Mouse (Mus musculus) lung, adult 2 months (tissue): Measurements from ENCODE around the gene Nkx2-5. TPM values are rescaled to one million over a fixed set of nuclear protein-coding genes. Genes with fewer than 3 reads are reported as not detected.

Experiments
- DNase-seq: peaks from one replicate; pipeline ENCODE4 v3.0.0; 2022
- H3K4me1 ChIP-seq: fragments of 200-500 bp; 2 replicates; pipeline ENCODE4 v1.6.1; 2011; ENCODE audit warnings: low read length; ENCODE audit not compliant: control insufficient read depth, insufficient read depth
- H3K4me3 ChIP-seq: fragments of 200-500 bp; replicated peaks from 2 replicates; pipeline ENCODE3; 2011; ENCODE audit warnings: low read depth, mild to moderate bottlenecking, control low read depth, low read length; ENCODE audit errors: extremely low read depth
- CTCF ChIP-seq: fragments of 200-500 bp; IDR thresholded peaks from 2 replicates; pipeline ENCODE4 v1.5.1; 2011; ENCODE audit warnings: mild to moderate bottlenecking, low read length, control low read depth; ENCODE audit not compliant: insufficient read depth
- POLR2A ChIP-seq: fragments of 200-500 bp; IDR thresholded peaks from 2 replicates; pipeline ENCODE4 v1.6.1; 2011; ENCODE audit warnings: low read depth, mild to moderate bottlenecking, control low read depth, low read length, borderline replicate concordance; ENCODE audit errors: extremely low read depth
- WGBS: fragments of 180-500 bp; shearing (Covaris S2); methylation state at CpG from one replicate; pipeline ENCODE4 v1.1.7; 2018; 5-methylcytosine and 5-hydroxymethylcytosine counted together
- polyA plus RNA-seq: library from polyadenylated mRNA; depleted of rRNA; stranded (reverse); fragments of >200 nt; gene quantifications from 2 replicates; pipeline ENCODE4 v1.2.3, GENCODE M21; 2012

Nkx2-5 gene
- polyA plus RNA-seq, 1 experiment, result 2.4 TPM

DNA sequence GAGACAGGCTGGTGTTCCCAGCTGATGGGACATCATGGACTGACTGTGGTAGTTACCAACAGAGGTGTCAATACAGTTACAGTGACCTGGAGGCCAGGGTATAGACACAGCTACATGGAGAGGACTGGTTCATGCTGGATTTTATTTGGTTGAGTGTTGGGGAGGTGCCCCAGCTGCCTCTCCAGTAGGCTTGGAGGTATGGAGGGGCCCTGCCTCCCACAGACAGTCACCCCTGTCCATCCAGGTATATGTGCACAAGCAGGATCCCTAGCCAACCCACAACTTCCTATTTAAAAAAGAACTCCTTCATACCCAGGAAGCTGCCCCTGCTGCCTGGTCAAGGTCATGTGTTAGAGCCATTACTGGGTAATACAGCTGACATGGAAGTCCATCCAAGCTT, 27.0 kb downstream of the Nkx2-5 start:
- H3K4me1 ChIP-seq, result no peaks in the 10 kb centered on the region
- H3K4me3 ChIP-seq, result no peak overlapping the region
- TF ChIP-seq POLR2A (no peak), CTCF (no peak)
- DNase-seq, result no peak

DNA sequence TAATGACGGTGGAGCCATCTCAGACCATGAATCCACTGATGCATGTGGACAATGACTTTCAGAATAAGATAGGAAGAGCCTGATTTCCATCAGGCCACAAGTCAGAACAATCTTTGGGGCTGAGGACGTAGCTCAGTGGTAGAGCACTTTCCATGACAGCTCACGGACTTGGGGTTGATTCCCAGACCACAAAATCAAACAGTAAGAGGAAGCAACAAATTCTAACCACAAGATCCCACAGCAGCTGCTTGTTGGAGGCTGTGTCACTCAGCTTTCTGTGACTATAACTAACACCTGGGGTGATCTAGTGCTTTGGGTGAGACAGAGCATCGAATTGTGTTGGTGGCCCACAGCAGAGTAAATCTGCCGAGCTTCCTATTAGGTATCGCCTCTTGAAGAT, 28.0 kb downstream of the Nkx2-5 start:
- WGBS, result 63% methylated on average over 6 of the region's 6 CpGs
- Histone ChIP-seq H3K4me1 (no peaks in the 10 kb centered on the region), H3K4me3 (no peak overlapping the region)
- no peak for DNase-seq
- TF ChIP-seq POLR2A, result no peak
- TF ChIP-seq CTCF, result no peak

DNA sequence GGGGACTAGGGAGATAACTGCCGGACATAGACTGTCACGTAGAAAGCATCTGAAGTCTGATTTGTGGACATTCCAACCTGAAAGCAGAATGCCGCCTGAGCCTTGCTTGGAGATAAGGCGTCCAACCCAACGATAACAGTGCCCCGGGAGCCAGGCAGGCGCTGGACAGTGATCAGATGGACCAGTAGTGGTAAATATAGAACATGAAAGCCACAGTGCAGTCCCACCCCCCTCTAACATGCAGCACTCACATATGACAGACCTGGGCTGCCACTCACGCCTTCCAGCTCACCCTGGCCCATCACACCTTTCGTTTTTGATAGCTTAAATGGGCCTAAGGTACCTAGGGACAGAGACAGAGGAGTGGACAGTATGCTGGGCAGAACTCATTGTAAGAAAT, 31.3 kb downstream of the Nkx2-5 start:
- no peaks in the 10 kb centered on the region for H3K4me1 ChIP-seq
- TF ChIP-seq POLR2A (no peak), CTCF (no peak)
- H3K4me3 ChIP-seq, result no peak overlapping the region
- no peak for DNase-seq
- 64% methylated on average over 9 of the region's 9 CpGs for WGBS

DNA sequence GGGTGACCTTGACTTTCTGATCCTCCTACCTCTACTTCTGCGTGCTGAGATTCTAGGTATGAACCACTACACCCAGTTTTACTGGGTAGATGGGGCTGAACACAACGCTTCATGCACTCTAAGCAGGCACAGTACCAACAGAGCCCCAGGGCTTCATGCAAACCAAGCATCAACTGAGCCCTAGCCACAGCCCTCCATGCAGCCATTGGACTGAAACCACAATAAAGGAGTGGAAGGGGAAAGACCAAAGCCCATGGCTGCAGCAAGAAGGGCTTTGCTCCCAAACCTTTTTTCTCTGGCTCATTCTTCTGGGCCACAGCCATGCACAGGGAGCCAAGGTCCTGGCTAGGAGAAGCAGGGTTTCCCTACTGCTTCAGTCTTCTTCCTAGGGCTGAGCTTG, 32.2 kb downstream of the Nkx2-5 start:
- TF ChIP-seq CTCF (no peak), POLR2A (no peak)
- 63% methylated on average over 2 of the region's 2 CpGs for WGBS

DNA sequence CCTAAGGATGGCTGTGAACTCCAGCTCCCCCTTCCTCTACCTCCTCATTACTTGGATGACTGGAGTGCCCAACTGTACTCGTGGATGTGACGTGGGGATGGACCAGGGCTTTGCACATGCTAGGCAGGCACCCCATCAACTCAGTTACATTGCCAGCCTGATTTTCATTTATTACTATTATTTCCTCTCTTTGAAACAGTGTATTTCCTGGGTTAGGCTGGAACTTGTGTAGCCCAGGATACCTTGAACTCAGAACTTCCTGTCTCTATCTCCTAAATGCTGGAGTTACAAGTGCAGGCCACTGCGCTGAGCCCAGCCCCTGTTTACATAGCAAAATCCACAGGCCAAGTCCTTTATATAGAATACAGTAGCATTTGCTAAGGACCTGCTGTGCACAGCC, 41.9 kb downstream of the Nkx2-5 start:
- TF ChIP-seq CTCF (no peak), POLR2A (no peak)
- DNase-seq, result no peak
- H3K4me1 ChIP-seq, result no peaks in the 10 kb centered on the region
- H3K4me3 ChIP-seq, result no peak overlapping the region
- 76% methylated on average over 3 of the region's 3 CpGs for WGBS

More for the DNA sequence above, 32.2 kb downstream of the Nkx2-5 start:
- Histone ChIP-seq H3K4me3 (no peak overlapping the region), H3K4me1 (no peaks in the 10 kb centered on the region)
- no peak for DNase-seq

DNA sequence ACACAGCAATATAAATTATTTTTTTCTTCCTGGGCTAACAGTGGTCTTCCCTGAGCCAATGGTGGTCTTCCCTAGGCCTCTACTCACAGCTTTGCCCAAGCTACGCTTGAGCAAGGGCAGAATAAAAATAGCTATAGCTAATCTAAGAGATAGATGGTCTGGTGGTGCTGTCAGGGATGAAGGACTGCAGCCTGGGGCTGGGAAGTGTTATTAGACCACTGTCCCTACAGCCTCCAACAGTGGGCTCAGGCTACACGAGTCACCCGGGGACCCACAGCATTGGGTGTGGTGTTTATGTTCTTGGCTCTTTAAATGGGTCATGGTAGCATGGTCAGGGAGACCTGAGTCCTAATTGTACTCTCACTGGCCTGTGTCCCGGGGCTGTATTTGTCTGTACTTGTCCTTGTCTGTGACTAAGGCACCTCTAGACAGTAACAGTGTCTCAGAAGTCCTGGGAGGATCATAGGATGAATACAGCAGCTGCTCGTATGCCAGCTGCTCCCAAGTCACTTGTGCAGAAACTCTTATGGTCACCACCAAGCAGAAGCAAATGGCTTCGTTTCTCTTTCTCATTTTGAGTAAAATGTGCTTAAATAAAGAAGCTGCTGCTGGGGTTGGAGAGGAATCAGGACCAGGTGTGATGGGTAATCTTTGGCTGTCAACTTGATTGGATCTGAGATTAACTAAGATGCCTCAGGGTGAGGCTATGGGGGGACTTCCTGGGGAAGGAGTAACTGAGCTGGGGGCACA, 47.3 kb downstream of the Nkx2-5 start:
- TF ChIP-seq POLR2A, result no peak
- no peak for TF ChIP-seq CTCF
- no peak overlapping the region for H3K4me3 ChIP-seq
- no peaks in the 10 kb centered on the region for H3K4me1 ChIP-seq
- WGBS, result 61% methylated on average over 6 of the region's 6 CpGs
- DNase-seq, result no peak

DNA sequence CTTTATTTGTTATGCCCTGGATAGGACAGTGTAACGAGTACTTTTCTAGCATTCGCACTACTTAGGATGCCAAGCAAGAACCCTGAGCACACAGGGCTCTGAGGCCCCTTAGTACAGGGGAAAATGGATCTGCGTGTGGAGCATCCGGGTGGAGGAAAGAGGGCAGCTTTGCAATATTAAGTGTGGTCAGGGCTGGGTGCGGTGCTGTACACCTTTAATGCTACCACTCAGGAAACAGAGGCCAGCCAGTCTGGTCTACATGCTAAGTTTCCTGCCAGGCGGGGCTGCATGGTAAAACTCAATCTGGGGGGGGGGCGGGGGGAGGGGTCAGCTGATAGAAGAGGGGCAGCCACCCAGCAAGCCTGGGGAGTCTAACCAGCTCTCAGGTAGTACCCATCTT, 49.4 kb downstream of the Nkx2-5 start:
- no peak for TF ChIP-seq CTCF
- no peak for TF ChIP-seq POLR2A
- WGBS, result 66% methylated on average over 7 of the region's 7 CpGs
- DNase-seq, result no peak

DNA sequence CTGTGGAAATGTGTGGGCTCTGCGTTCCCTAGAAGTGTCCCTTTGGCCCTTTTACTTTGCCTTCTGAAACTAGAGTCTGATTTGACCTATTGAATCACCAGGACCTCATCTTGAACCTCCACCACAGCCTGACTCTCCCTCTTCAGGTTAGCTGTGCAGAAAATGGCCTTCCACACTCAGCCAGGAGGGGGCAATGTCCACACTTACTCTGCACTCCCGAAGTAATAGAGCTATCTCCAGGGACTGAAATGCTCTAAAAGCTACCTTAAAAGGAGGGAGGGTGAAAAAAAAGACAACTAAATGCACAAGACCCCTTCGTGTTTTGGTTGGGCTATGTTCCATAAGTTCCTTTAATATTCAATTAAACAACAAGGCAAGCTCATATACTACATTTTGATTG, 50.1 kb downstream of the Nkx2-5 start:
- H3K4me1 ChIP-seq, result no peaks in the 10 kb centered on the region
- peak; percentile 46 for DNase-seq
- 15% methylated on average over 3 of the region's 3 CpGs for WGBS

More for the DNA sequence above, 49.4 kb downstream of the Nkx2-5 start:
- Histone ChIP-seq H3K4me1 (no peaks in the 10 kb centered on the region), H3K4me3 (no peak overlapping the region)

DNA sequence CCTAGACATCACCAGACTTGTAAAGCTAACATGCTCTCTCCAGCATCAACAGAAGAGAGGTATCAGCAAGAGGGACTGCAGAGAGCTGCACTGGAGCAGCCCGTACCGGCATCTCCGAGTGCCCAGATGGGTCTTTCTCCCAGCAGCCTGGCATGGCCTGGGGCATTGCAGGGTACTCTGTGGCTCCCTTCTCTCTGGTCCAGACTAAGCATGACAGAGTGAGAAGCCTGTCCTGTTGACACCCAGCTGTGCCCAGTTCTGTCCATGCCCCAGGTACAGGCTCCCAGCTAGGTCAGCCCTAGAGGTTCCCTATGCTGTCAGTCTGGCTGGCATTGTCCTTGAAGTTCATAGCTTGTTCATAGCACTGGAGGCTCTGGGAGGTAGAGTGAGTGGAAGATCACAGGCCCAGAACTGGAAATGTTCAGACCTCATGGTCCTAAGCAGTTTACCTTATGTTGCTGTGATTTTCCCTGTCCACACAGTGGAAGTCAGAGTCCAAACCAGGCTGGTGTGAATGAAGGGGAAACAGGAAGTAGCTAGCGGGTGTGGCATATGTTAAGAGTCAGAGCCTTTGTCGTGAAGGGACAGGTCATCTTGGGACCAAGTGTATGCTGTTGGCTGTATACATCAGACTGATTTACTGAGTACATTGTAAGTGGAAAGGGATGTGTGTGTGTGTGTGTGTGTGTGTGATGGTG, 51.6 kb downstream of the Nkx2-5 start:
- DNase-seq, result no peak

More for the DNA sequence above, 50.1 kb downstream of the Nkx2-5 start:
- no peak overlapping the region for H3K4me3 ChIP-seq
- TF ChIP-seq POLR2A (no peak), CTCF (peak; percentile 73)

DNA sequence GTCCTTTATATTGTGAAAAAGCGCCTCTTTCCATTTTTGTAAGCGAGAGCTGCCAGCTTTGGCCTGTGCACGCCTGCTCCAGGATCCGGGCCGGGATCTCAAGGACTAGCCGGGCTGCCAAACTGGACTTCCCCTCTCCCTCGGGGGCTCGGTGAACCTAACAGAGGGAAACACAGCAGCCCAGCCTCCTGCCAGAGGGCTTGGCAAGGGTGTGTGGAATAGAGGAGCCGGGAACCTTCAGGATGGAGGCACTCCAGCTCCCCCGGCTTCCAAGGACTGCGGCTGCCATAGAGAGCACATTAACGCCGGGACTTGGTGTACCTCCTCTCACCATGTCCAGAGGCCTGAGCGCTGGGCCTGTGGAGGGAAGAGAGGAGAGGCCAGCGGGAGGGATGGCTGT, 52.7 kb downstream of the Nkx2-5 start:
- 81% methylated on average over 15 of the region's 15 CpGs for WGBS
- Histone ChIP-seq H3K4me3 (no peak overlapping the region), H3K4me1 (no peaks in the 10 kb centered on the region)
- no peak for DNase-seq
- no peak for TF ChIP-seq CTCF
- no peak for TF ChIP-seq POLR2A

More for the DNA sequence above, 51.6 kb downstream of the Nkx2-5 start:
- TF ChIP-seq POLR2A (no peak), CTCF (no peak)
- 70% methylated on average over 5 of the region's 5 CpGs for WGBS
- Histone ChIP-seq H3K4me1 (no peaks in the 10 kb centered on the region), H3K4me3 (no peak overlapping the region)

DNA sequence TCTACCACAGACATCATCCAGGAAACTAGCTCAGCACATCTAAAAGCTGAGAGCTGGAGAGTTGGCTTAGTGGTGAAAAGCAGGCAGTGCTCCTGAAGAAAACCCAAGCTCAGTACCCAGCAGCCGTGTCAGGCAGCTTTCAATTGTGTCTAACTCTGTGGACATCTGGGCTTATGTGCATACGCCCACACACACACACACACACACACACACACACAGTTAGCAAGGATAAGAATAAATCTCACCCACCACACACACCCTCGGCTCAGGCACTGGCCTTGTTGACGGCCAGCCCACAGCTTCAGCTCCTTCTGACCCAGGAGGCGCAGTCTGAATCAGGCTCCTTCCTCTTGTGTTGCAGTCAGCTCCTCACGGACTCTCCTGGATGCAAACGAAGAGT, 53.2 kb downstream of the Nkx2-5 start:
- Histone ChIP-seq H3K4me3 (no peak overlapping the region), H3K4me1 (no peaks in the 10 kb centered on the region)
- no peak for DNase-seq
- 80% methylated on average over 7 of the region's 7 CpGs for WGBS
- TF ChIP-seq CTCF (no peak), POLR2A (no peak)
